Mouse (Mus musculus) brain, embryonic 14.5 days (tissue): ENCODE results near the gene Baz2b. TPM values are rescaled to one million over a fixed set of nuclear protein-coding genes. Genes with fewer than 3 reads are reported as not detected.

ENCODE experiments used
- DNase-seq: peaks from one replicate; pipeline ENCODE4 v3.0.0-alpha.2; 2011; ENCODE audit warnings: low read depth
- CTCF ChIP-seq: fragments of 200-500 bp; IDR thresholded peaks from 2 replicates; pipeline ENCODE4 v1.5.1; 2012; ENCODE audit warnings: inconsistent platforms, mild to moderate bottlenecking, moderate library complexity, borderline replicate concordance; ENCODE audit not compliant: insufficient read depth, insufficient read length; ENCODE audit errors: extremely low read depth
- POLR2A ChIP-seq: fragments of 200-500 bp; IDR thresholded peaks from 2 replicates; pipeline ENCODE4 v1.6.1; 2012; ENCODE audit warnings: mild to moderate bottlenecking, inconsistent platforms, borderline replicate concordance; ENCODE audit not compliant: poor library complexity, insufficient read depth, insufficient read length, severe bottlenecking; ENCODE audit errors: extremely low read depth
- polyA plus RNA-seq: library from polyadenylated mRNA; depleted of rRNA; stranded (reverse); fragments of >200 nt; gene quantifications from 2 replicates; pipeline ENCODE4 v1.2.3, GENCODE M21; 2012

Baz2b gene
- polyA plus RNA-seq, 1 experiment: 73.4 TPM

- TF ChIP-seq POLR2A: no peak
- TF ChIP-seq CTCF: no peak
Measured at GRCm38 (mm10) chr2:60011526-60011925, 198.1 kb downstream of the Baz2b start.

GRCm38 (mm10) chr2:60003665-60004045 is 206.0 kb downstream of the Baz2b start:
- no peak for DNase-seq
- no peak for TF ChIP-seq CTCF
- TF ChIP-seq POLR2A: no peak

More at GRCm38 (mm10) chr2:60011526-60011925, 198.1 kb downstream of the Baz2b start:
- DNase-seq: no peak

GRCm38 (mm10) chr2:60003038-60003664 is 206.5 kb downstream of the Baz2b start:
- no peak for TF ChIP-seq POLR2A
- no peak for TF ChIP-seq CTCF

GRCm38 (mm10) chr2:60000268-60000667 is 209.4 kb downstream of the Baz2b start:
- TF ChIP-seq POLR2A (no peak), CTCF (no peak)
- DNase-seq: no peak

More at GRCm38 (mm10) chr2:60003038-60003664, 206.5 kb downstream of the Baz2b start:
- no peak for DNase-seq

- no peak for TF ChIP-seq POLR2A
- no peak for TF ChIP-seq CTCF
- DNase-seq: no peak
Measured at GRCm38 (mm10) chr2:59997479-59998228, 212.0 kb downstream of the Baz2b start.

GRCm38 (mm10) chr2:59996911-59997310 is 212.7 kb downstream of the Baz2b start:
- no peak for DNase-seq
- TF ChIP-seq CTCF: no peak
- no peak for TF ChIP-seq POLR2A

GRCm38 (mm10) chr2:59993190-59993535 is 216.5 kb downstream of the Baz2b start:
- DNase-seq: no peak

GRCm38 (mm10) chr2:59992488-59993189 is 217.0 kb downstream of the Baz2b start:
- peak; percentile 27 for DNase-seq
- TF ChIP-seq POLR2A (no peak), CTCF (no peak)

More at GRCm38 (mm10) chr2:59993190-59993535, 216.5 kb downstream of the Baz2b start:
- no peak for TF ChIP-seq CTCF
- no peak for TF ChIP-seq POLR2A

- TF ChIP-seq CTCF: no peak
- no peak for TF ChIP-seq POLR2A
- DNase-seq: no peak
Measured at GRCm38 (mm10) chr2:59991775-59992174, 217.9 kb downstream of the Baz2b start.

- DNase-seq: no peak
Measured at GRCm38 (mm10) chr2:59987521-59987920, 222.1 kb downstream of the Baz2b start.

GRCm38 (mm10) chr2:59979488-59980220 is 230.0 kb downstream of the Baz2b start:
- no peak for TF ChIP-seq CTCF
- TF ChIP-seq POLR2A: no peak
- no peak for DNase-seq

More at GRCm38 (mm10) chr2:59987521-59987920, 222.1 kb downstream of the Baz2b start:
- TF ChIP-seq CTCF (no peak), POLR2A (no peak)
